Mouse (Mus musculus): ENCODE results near the gene Lcn11.
"Not testable (repeated sequence)": the region's sequence is repeated elsewhere in the genome, so short reads cannot be mapped to it uniquely, and the experiment has no call there.

Lcn11 gene

DNA sequence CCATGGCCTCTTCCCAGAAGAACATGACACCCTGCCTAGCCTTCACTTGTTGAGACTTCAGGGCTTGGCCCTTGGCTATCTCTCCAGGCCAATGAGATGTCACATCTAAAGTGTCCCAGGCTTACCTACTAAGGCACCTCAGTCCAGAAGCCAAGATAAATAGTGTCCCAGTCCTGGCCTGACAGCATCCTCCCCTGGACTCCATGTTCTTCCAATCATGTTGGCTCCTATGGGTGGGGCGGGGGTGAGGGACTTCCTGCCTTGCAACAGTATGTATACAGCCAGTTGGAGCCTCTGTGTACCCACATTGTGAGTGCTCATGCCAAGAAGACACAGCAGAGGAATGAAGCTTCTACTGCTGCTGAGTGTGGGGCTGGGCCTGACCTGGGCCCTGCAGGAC is at the start of gene Lcn11:
Gene Lcn11 (plus strand): TSS at position 301 of the 400 bp plus-strand sequence.
- no peak for DNase-seq (ENCODE audit: low read depth in 2 of 2, low spot score in 2 of 2)

GRCm38 (mm10) chr2:25733199-25733930 is 43.5 kb upstream of the Lcn11 start:
- no peak for DNase-seq (ENCODE audit: low read depth in 2 of 2, low spot score in 2 of 2)

GRCm38 (mm10) chr2:25736709-25737108 is 40.1 kb upstream of the Lcn11 start, which contains the start of gene Obp2b:
TSS of gene Obp2b (plus strand) at chr2:25737009.
- DNase-seq (ENCODE audit: low read depth in 2 of 2, low spot score in 2 of 2): not testable (repeated sequence)

DNA sequence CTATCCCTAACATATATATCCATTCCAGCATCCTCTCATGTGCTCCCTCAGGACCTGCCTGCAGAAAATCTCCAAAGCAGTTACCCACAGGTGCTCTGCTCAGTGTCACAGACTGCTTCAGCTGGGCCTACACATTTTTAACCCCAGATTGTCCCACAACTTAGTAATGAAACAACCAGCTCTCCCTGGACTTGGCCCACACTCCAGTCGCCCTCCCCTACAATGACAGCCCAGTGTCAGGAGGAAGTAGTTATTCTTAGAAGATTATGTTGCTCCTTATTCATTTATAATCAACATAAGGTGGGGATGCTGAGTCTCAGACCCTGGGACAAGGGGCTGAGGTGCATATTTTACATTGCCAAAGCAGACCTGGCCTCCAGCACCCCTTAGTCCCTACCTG is 35.1 kb upstream of the Lcn11 start:
- no peak for DNase-seq (ENCODE audit: low read depth in 2 of 2, low spot score in 2 of 2)

GRCm38 (mm10) chr2:25754201-25754600 is 22.6 kb upstream of the Lcn11 start:
- DNase-seq (ENCODE audit: low read depth in 2 of 2, low spot score in 2 of 2): no peak

GRCm38 (mm10) chr2:25758064-25758625 is 18.7 kb upstream of the Lcn11 start:
- DNase-seq (ENCODE audit: low read depth in 2 of 2, low spot score in 2 of 2): no peak

DNA sequence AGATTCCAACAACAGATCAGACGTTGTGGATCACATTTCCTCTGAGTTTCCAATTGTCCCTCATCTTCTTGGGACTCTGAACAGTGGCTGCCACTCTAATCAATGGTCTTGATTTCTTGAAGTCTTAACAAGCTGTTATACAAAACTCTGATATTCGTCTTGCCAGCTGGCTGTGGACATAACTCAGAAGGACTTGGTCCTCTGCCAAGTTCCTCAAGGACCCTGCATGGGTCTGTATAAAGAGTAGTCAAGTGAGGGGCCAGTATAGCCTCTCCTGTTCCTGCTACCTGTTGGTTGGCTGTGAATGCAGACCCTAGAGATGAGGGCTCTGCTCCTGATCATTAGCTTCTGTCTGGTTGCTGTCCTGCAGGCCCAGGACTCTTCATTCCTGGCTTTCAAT is 11.5 kb upstream of the Lcn11 start, which contains the start of gene Lcn3:
Gene Lcn3 (plus strand): TSS at position 301 of the 400 bp plus-strand sequence.
- no peak for DNase-seq (ENCODE audit: low read depth in 2 of 2, low spot score in 2 of 2)

GRCm38 (mm10) chr2:25767764-25768163 is 9.1 kb upstream of the Lcn11 start:
- DNase-seq (ENCODE audit: low read depth in 2 of 2, low spot score in 2 of 2): no peak

DNA sequence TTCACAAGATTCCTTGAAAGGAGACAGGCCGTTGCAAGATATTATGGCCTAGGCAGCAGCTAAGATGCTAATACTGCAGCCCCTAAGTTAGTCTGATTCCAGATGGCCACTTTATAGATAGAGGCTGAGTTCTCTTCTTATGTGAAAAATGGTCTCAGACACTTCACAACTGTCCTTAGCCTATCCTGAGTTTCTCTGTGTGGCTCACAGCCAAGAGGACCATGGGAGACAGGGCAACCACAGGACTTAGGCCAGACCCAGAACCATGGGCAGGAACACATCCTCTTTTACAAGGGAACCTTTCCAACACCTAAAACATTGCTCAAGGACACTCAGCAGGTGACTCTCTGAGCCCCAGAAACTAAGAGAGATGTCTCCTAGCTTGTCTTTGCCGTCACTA is 3.3 kb upstream of the Lcn11 start:
- no peak for DNase-seq (ENCODE audit: low read depth in 2 of 2, low spot score in 2 of 2)

DNA sequence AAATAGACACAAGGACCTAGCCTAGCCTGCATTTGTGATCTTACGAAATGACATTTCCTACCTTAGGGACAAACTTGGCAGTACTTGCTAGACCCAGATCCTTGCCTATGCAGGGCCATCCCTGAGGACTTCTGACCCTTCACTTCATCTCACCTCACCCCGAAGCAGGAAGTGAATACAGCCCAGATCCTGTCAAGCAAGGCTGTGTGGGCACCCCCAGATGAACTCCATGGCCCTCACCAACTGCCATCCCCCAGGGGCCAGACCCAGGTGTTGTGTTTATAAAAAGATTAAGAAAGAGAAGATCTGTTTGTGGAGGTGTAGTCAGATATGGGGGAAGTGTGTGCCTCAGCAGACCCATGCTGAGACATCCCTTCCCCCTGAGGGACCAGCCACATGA is 2.2 kb upstream of the Lcn11 start:
- DNase-seq (ENCODE audit: low read depth in 2 of 2, low spot score in 2 of 2): no peak

- no peak for DNase-seq (ENCODE audit: low read depth in 2 of 2, low spot score in 2 of 2)
Observed at GRCm38 (mm10) chr2:25775991-25776390, 826 bp upstream of the Lcn11 start.

GRCm38 (mm10) chr2:25779076-25779475 is 2.3 kb downstream of the Lcn11 start:
- DNase-seq (ENCODE audit: low read depth in 2 of 2, low spot score in 2 of 2): no peak

GRCm38 (mm10) chr2:25780921-25781320 is 4.1 kb downstream of the Lcn11 start:
- DNase-seq (ENCODE audit: low read depth in 2 of 2, low spot score in 2 of 2): no peak

DNA sequence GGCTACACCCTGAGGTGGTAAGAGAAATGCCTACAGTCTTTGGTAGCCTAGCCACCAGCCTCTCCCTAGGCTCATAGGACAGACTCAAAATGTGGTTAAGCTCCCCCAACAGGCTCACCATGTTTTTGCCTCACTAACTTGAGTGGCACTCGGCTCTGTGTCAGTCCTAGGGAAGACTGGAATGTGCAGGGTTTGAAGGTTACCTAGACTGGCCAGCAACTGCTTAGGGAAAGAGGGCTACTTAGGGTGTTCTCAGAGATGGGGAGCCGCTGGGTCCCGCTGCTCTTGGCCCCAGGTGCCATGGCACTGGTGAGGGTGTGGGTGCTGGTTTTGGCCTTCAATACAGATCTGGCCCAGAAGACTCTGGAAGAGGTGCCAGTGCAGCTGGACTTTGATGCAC is 5.1 kb downstream of the Lcn11 start, which contains the start of gene Gm13539:
Gene Gm13539 (plus strand): TSS at position 301 of the 400 bp plus-strand sequence.
- DNase-seq (ENCODE audit: low read depth in 2 of 2, low spot score in 2 of 2): no peak

DNA sequence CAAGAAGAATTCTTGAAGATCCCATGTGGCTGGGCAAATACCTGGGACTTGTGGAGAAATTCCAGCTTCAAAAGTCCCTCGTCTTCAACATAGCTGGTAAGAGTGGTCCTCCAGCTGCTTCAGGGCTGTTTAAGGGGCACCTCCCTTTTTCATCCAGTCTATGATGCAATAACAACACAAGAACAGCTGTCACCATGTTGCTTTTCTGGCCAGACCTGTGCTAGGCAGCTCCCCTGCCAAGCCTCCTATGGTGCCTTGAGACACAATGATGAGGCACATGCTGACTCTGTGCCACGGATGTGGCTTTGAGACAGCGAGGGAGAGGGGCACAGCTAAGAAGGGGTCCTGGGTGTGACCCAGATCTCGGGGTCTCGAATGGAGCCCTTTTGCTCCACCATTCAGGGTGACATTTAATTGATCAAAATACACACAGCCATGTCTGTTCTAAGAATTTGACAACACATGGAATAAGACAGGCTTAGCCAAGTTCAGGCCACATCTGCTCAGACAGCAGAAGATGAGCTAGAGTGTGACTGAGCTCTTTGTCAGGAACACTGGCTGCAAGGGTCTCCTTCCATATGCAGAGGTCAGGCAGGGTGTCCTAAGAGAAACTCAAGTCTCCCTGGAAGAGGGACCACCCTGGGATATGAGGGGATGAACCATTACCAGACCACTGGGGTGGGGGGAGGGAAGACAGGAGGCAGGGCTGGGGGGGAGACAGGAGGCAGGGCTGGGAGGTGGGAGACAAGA is 8.9 kb downstream of the Lcn11 start:
- DNase-seq (ENCODE audit: low read depth in 2 of 2, low spot score in 2 of 2): no peak

DNA sequence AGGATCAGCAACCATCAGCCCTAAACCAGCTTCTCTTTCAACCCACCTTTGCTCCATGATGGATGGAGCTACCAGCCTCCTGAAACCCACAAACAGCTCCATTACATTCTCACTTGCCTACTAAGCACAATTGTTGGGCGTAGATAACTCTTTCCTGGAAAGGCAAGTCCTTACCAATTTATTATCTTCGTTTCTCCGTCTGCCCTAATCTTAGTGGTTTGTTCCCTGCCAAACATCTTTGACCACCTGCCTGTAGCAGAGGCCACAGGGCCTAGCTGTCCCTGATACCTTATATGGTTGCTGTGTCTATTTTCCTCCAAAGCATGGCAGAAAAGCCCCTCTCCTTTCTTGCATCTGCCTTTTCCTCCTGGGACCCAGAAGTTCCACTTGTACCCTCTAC is 12.3 kb downstream of the Lcn11 start:
- DNase-seq (ENCODE audit: low read depth in 2 of 2, low spot score in 2 of 2): no peak

DNA sequence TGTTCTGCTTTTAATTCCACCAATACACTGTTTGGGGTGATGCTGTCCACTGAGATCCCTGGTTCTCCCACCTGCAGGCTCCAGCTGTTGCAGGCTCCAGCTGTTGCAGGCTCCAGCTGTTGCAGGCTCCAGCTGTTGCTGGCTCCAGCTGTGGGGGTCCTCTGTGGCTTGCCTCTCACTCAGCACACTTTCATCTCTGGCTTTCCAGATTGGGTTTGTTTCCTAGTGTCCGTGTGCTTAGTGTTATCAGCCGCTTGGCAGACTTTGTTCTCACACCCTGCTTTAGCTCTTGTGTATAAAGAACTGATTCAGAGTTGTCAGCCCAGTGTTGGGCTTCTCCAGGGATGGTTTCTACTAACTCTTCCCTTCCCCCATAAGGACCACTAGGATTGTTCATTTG is 20.8 kb downstream of the Lcn11 start:
- no peak for DNase-seq (ENCODE audit: low read depth in 2 of 2, low spot score in 2 of 2)

GRCm38 (mm10) chr2:25798065-25798464 is 21.2 kb downstream of the Lcn11 start:
- no peak for DNase-seq (ENCODE audit: low read depth in 2 of 2, low spot score in 2 of 2)

- no peak for DNase-seq (ENCODE audit: low read depth in 2 of 2, low spot score in 2 of 2)
Observed at GRCm38 (mm10) chr2:25811711-25812110, 34.9 kb downstream of the Lcn11 start.

GRCm38 (mm10) chr2:25813364-25813763 is 36.5 kb downstream of the Lcn11 start:
- no peak for DNase-seq (ENCODE audit: low read depth in 2 of 2, low spot score in 2 of 2)

- not testable (repeated sequence) for DNase-seq (ENCODE audit: low read depth in 2 of 2, low spot score in 2 of 2)
Observed at GRCm38 (mm10) chr2:25815748-25816147, 38.9 kb downstream of the Lcn11 start, which contains the start of gene Glt6d1. TSS of gene Glt6d1 (minus strand) at chr2:25815848.

GRCm38 (mm10) chr2:25822806-25823205 is 46.0 kb downstream of the Lcn11 start, which contains the start of gene Lcn9:
TSS of gene Lcn9 (plus strand) at chr2:25823153.
- no peak for DNase-seq (ENCODE audit: low read depth in 2 of 2, low spot score in 2 of 2)

Data from CD8-positive naive resting alpha-beta T cell, adult 2 months (primary cell).